Mouse (Mus musculus) midbrain, embryonic 14.5 days (tissue): ENCODE results near the gene Zbp1. TPM values are rescaled to one million over a fixed set of nuclear protein-coding genes. Genes with fewer than 3 reads are reported as not detected.

Source experiments
- ATAC-seq: fragments of 200-750 bp; cut with Nextera tagmentation; 2 replicates; pipeline ENCODE4 v1.8.0; 2017; ENCODE audit warnings: moderate number of reproducible peaks, moderate library complexity; ENCODE audit not compliant: low FRiP score, low TSS enrichment
- DNase-seq: peaks from one replicate; pipeline ENCODE4 v3.0.0-alpha.2; 2015
- H3K27ac ChIP-seq: fragments of 300-500 bp; sonication (generic); replicated peaks from 2 replicates; pipeline ENCODE4 v1.5.1; 2014; ENCODE audit warnings: mild to moderate bottlenecking, low read depth, low read length, moderate library complexity
- H3K27me3 ChIP-seq: fragments of 300-500 bp; sonication (generic); 2 replicates; pipeline ENCODE4 v1.6.1; 2014; ENCODE audit warnings: low read length, control low read depth, mixed read lengths; ENCODE audit not compliant: control insufficient read depth, insufficient read depth
- H3K36me3 ChIP-seq: fragments of 300-500 bp; sonication (generic); 2 replicates; pipeline ENCODE4 v1.6.1; 2014; ENCODE audit warnings: low read length, control low read depth; ENCODE audit not compliant: control insufficient read depth, insufficient read depth
- H3K4me1 ChIP-seq: fragments of 300-500 bp; sonication (generic); 2 replicates; pipeline ENCODE4 v1.6.1; 2014; ENCODE audit warnings: mild to moderate bottlenecking, antibody characterized with exemption, low read length, control low read depth; ENCODE audit not compliant: control insufficient read depth, insufficient read depth
- H3K4me2 ChIP-seq: fragments of 300-500 bp; sonication (generic); 2 replicates; pipeline ENCODE4 v1.6.1; 2014; ENCODE audit warnings: mild to moderate bottlenecking, low read length, moderate library complexity
- H3K4me3 ChIP-seq: fragments of 300-500 bp; sonication (generic); replicated peaks from 2 replicates; pipeline ENCODE4 v1.5.1; 2014; ENCODE audit warnings: low read depth, low read length
- H3K9ac ChIP-seq: fragments of 300-500 bp; sonication (generic); replicated peaks from 2 replicates; pipeline ENCODE4 v1.6.1; 2014; ENCODE audit warnings: mild to moderate bottlenecking, low read length, moderate library complexity
- H3K9me3 ChIP-seq: fragments of 300-500 bp; sonication (generic); 2 replicates; pipeline ENCODE4 v1.6.1; 2016; ENCODE audit warnings: low read length, control low read depth, mixed read lengths; ENCODE audit not compliant: control insufficient read depth
- WGBS: fragments of 180-500 bp; shearing (Covaris S2); extraction: QIAGEN DNeasy Blood & Tissue Kit; methylation state at CpG from one replicate; pipeline ENCODE4 v1.1.7; 2014; 5-methylcytosine and 5-hydroxymethylcytosine counted together
- polyA plus RNA-seq: library from polyadenylated mRNA; unstranded; fragments of >200 nt; fragmentation: Nextera tagmentation; extraction: Ambion mirVana; gene quantifications from 2 replicates; pipeline ENCODE4 v1.2.1, GENCODE M21; 2014

Gene Zbp1
- polyA plus RNA-seq, 1 experiment from 2014 or later = 1.7 TPM

GRCm38 (mm10) chr2:173181901-173182300 is 36.8 kb downstream of the Zbp1 start:
- Histone ChIP-seq H3K4me2 (no peak overlapping the region), H3K9me3 (no peaks in the 10 kb centered on the region), H3K4me3 (no peak overlapping the region), H3K27me3 (0 out of 2 replicates have a peak, but pooled peaks cover 4% of the 10 kb centered on the region), H3K36me3 (no peaks in the 10 kb centered on the region), H3K9ac (no peak overlapping the region), H3K4me1 (no peaks in the 10 kb centered on the region), H3K27ac (no peak overlapping the region)
- 86% methylated on average over 7 of the region's 7 CpGs for WGBS
- ATAC-seq = no peak
- DNase-seq = no peak

GRCm38 (mm10) chr2:173181486-173181885 is 37.2 kb downstream of the Zbp1 start:
- 68% methylated on average over 5 of the region's 5 CpGs for WGBS
- Histone ChIP-seq H3K27ac (no peak overlapping the region), H3K4me3 (no peak overlapping the region), H3K9me3 (no peaks in the 10 kb centered on the region), H3K9ac (no peak overlapping the region), H3K27me3 (0 out of 2 replicates have a peak, but pooled peaks cover 4% of the 10 kb centered on the region), H3K36me3 (no peaks in the 10 kb centered on the region), H3K4me1 (no peaks in the 10 kb centered on the region), H3K4me2 (no peak overlapping the region)
- DNase-seq = no peak
- ATAC-seq = no peak

- WGBS = 87% methylated on average over 11 of the region's 11 CpGs
- Histone ChIP-seq H3K4me2 (no peak overlapping the region), H3K27me3 (0 out of 2 replicates have a peak, but pooled peaks cover 4% of the 10 kb centered on the region)
Measured at GRCm38 (mm10) chr2:173180721-173181388, 37.9 kb downstream of the Zbp1 start.

GRCm38 (mm10) chr2:173180026-173180425 is 38.7 kb downstream of the Zbp1 start:
- 75% methylated on average over 4 of the region's 4 CpGs for WGBS
- DNase-seq (no peak), ATAC-seq (no peak)

More at GRCm38 (mm10) chr2:173180721-173181388, 37.9 kb downstream of the Zbp1 start:
- Histone ChIP-seq H3K9ac (no peak overlapping the region), H3K4me1 (no peaks in the 10 kb centered on the region), H3K27ac (no peak overlapping the region), H3K4me3 (no peak overlapping the region), H3K9me3 (no peaks in the 10 kb centered on the region), H3K36me3 (no peaks in the 10 kb centered on the region)
- ATAC-seq (no peak), DNase-seq (no peak)

GRCm38 (mm10) chr2:173179046-173179445 is 39.7 kb downstream of the Zbp1 start:
- ATAC-seq = no peak

More at GRCm38 (mm10) chr2:173180026-173180425, 38.7 kb downstream of the Zbp1 start:
- H3K4me1 ChIP-seq = no peaks in the 10 kb centered on the region
- no peak overlapping the region for H3K9ac ChIP-seq
- no peaks in the 10 kb centered on the region for H3K9me3 ChIP-seq
- no peak overlapping the region for H3K27ac ChIP-seq
- no peak overlapping the region for H3K4me2 ChIP-seq
- H3K27me3 ChIP-seq = 0 out of 2 replicates have a peak, but pooled peaks cover 4% of the 10 kb centered on the region
- no peak overlapping the region for H3K4me3 ChIP-seq
- no peaks in the 10 kb centered on the region for H3K36me3 ChIP-seq

GRCm38 (mm10) chr2:173177951-173178350 is 40.8 kb downstream of the Zbp1 start:
- Histone ChIP-seq H3K27me3 (no peaks in the 10 kb centered on the region), H3K9me3 (no peaks in the 10 kb centered on the region), H3K4me3 (no peak overlapping the region), H3K36me3 (no peaks in the 10 kb centered on the region), H3K4me1 (peaks cover 12% of the 10 kb centered on the region), H3K27ac (no peak overlapping the region), H3K9ac (no peak overlapping the region), H3K4me2 (no peak overlapping the region)
- DNase-seq (no peak), ATAC-seq (no peak)
- WGBS = 90% methylated on average over 8 of the region's 8 CpGs

More at GRCm38 (mm10) chr2:173179046-173179445, 39.7 kb downstream of the Zbp1 start:
- no peak for DNase-seq
- Histone ChIP-seq H3K9me3 (no peaks in the 10 kb centered on the region), H3K9ac (no peak overlapping the region), H3K27ac (no peak overlapping the region), H3K4me1 (peaks cover 6% of the 10 kb centered on the region; the same call in 1 of the 2 replicates), H3K27me3 (no peaks in the 10 kb centered on the region), H3K4me3 (no peak overlapping the region), H3K36me3 (no peaks in the 10 kb centered on the region), H3K4me2 (no peak overlapping the region)
- WGBS = 85% methylated on average over 7 of the region's 7 CpGs

- Histone ChIP-seq H3K27ac (no peak overlapping the region), H3K4me1 (peaks cover 17% of the 10 kb centered on the region), H3K4me2 (no peak overlapping the region), H3K36me3 (no peaks in the 10 kb centered on the region), H3K4me3 (no peak overlapping the region), H3K27me3 (no peaks in the 10 kb centered on the region), H3K9ac (no peak overlapping the region), H3K9me3 (no peaks in the 10 kb centered on the region)
- 88% methylated on average over 5 of the region's 5 CpGs for WGBS
- no peak for ATAC-seq
- no peak for DNase-seq
Measured at GRCm38 (mm10) chr2:173177481-173177880, 41.2 kb downstream of the Zbp1 start.

- no peak for DNase-seq
- no peaks in the 10 kb centered on the region for H3K27me3 ChIP-seq
- 96% methylated on average over 5 of the region's 5 CpGs for WGBS
- no peaks in the 10 kb centered on the region for H3K36me3 ChIP-seq
- H3K4me1 ChIP-seq = peaks cover 31% of the 10 kb centered on the region
- no peak overlapping the region for H3K27ac ChIP-seq
- H3K4me2 ChIP-seq = no peak overlapping the region
- H3K4me3 ChIP-seq = no peak overlapping the region
- H3K9me3 ChIP-seq = no peaks in the 10 kb centered on the region
- ATAC-seq = no peak
- H3K9ac ChIP-seq = no peak overlapping the region
Measured at GRCm38 (mm10) chr2:173175703-173176102, 43.0 kb downstream of the Zbp1 start.

GRCm38 (mm10) chr2:173174569-173174968 is 44.2 kb downstream of the Zbp1 start:
- Histone ChIP-seq H3K36me3 (no peaks in the 10 kb centered on the region), H3K4me3 (no peak overlapping the region), H3K9ac (no peak overlapping the region), H3K27ac (peak overlapping the region; percentile 92), H3K27me3 (no peaks in the 10 kb centered on the region), H3K9me3 (no peaks in the 10 kb centered on the region), H3K4me2 (peak overlapping the region; percentile 64), H3K4me1 (peaks cover 31% of the 10 kb centered on the region)
- WGBS = 59% methylated on average over 1 of the region's 1 CpGs
- ATAC-seq (no peak), DNase-seq (no peak)
